Mouse (Mus musculus): Measurements from ENCODE around the gene Ttll13. TPM values are rescaled to one million over a fixed set of nuclear protein-coding genes. Genes with fewer than 3 reads are reported as not detected.
A peak's percentile ranks its signal among the peaks of the same experiment; 100 is the strongest.

The Ttll13 gene
- polyA plus RNA-seq, 1 experiment from 2014 or later, result 2.0 TPM

DNA sequence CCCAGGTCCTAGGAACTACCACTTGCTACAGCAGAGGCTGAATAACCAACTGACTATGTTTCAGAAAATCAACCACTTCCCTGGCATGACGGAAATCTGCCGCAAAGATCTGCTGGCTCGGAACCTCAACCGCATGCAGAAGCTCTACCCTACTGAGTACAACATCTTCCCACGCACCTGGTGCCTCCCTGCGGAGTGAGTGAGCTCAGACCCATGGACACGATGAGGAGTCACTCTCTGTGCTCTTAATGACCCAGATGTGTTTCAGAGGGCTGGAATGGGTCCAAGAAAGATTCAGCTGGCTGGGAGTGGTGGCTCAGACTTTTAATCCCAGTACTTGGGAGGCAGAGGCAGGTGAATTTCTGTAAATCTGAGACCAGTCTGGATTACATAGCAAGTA lies 6.3 kb downstream of the Ttll13 start:
- H3K27me3 ChIP-seq (replicated peaks), result peaks cover 5% of the 10 kb centered on the region; the same call in 1 of the 2 replicates
- 81% methylated on average over 7 of the region's 7 CpGs for WGBS
- no peak for ATAC-seq (ENCODE audit: low FRiP score, low read depth)

DNA sequence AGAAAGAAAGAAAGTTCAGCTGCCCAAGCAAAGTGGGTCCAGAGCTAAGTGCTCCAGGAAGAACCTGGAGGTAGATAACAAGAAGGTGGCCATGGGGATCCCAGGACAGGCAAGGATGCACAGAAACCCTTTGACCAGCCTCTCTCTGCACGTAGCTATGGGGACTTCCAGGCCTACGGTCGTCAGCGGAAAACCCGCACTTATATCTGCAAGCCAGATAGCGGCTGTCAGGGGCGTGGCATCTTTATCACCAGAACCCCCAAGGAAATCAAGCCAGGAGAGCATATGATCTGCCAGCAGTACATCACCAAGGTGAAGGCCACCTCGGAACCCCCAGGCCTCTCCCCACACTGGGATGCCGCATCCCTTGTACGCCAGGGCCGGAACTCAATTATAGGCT lies 6.7 kb downstream of the Ttll13 start:
- H3K9me3 ChIP-seq, result no peaks in the 10 kb centered on the region
- H3K27me3 ChIP-seq (replicated peaks), result peaks cover 6% of the 10 kb centered on the region; the same call in 1 of the 2 replicates
- ATAC-seq (ENCODE audit: low FRiP score, low read depth), result no peak
- no peak overlapping the region for H3K9ac ChIP-seq
- WGBS, result 87% methylated on average over 11 of the region's 11 CpGs
- H3K4me3 ChIP-seq, result no peak overlapping the region
- H3K4me2 ChIP-seq (replicated peaks), result no peak overlapping the region
- H3K4me1 ChIP-seq, result no peaks in the 10 kb centered on the region
- H3K27ac ChIP-seq, result no peak overlapping the region
- H3K36me3 ChIP-seq, result no peaks in the 10 kb centered on the region

More for the DNA sequence above, 6.3 kb downstream of the Ttll13 start:
- no peak overlapping the region for H3K9ac ChIP-seq
- H3K36me3 ChIP-seq, result no peaks in the 10 kb centered on the region
- no peak overlapping the region for H3K4me3 ChIP-seq
- H3K9me3 ChIP-seq, result no peaks in the 10 kb centered on the region
- H3K4me2 ChIP-seq (replicated peaks), result no peak overlapping the region
- H3K27ac ChIP-seq, result no peak overlapping the region
- H3K4me1 ChIP-seq, result no peaks in the 10 kb centered on the region

DNA sequence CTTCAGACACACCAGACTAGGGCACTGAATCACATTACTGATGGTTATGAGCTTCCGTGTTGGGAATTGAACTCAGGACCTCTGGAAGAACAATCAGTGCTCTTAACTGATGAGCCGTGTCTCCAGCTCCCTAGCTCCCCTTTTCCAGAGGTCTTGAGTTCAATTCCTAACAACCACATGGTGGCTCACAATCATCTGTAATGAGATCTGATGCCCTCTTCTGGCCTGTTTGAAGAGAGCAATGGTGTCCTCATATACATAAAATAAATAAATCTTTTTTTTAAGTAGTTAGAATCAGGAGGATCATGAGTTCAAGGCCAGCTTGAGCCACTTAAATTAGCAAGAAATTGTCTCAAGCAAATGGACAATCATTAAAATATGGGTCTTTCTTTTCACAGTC lies 9.8 kb downstream of the Ttll13 start:
- no peak for ATAC-seq (ENCODE audit: low FRiP score, low read depth)
- Histone ChIP-seq H3K36me3 (no peaks in the 10 kb centered on the region), H3K27me3 (replicated peaks) (peaks cover 26% of the 10 kb centered on the region), H3K4me3 (no peak overlapping the region), H3K4me2 (replicated peaks) (no peak overlapping the region), H3K27ac (no peak overlapping the region), H3K9ac (no peak overlapping the region), H3K4me1 (peaks cover 5% of the 10 kb centered on the region; the same call in 1 of the 2 replicates), H3K9me3 (no peaks in the 10 kb centered on the region)
- 70% methylated on average over 2 of the region's 2 CpGs for WGBS

DNA sequence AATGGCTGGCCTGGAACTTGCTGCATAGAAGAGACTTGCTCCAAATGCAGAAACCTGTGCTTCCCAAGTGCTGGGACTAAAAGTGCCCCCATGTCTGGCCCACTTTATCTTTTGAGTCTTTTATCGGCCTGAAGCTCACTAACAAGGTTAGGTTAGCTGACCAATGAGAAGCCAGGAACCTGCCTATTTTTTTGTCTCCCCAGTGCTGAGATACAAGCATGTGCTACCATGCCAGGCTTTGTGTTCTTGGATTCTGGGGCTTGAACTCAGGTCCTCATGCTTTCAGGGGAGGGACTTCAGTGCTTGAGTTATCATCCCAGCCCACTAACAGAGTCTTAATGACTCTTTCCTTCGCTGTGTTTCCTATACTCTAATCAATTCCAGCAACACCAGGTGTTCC lies 11.5 kb downstream of the Ttll13 start:
- H3K9ac ChIP-seq, result no peak overlapping the region
- no peaks in the 10 kb centered on the region for H3K9me3 ChIP-seq
- H3K27me3 ChIP-seq (replicated peaks), result peaks cover 21% of the 10 kb centered on the region; the same call in 1 of the 2 replicates
- peaks cover 13% of the 10 kb centered on the region for H3K4me1 ChIP-seq
- no peak overlapping the region for H3K4me2 ChIP-seq (replicated peaks)
- no peak overlapping the region for H3K4me3 ChIP-seq
- 75% methylated on average over 2 of the region's 2 CpGs for WGBS
- H3K27ac ChIP-seq, result no peak overlapping the region
- no peaks in the 10 kb centered on the region for H3K36me3 ChIP-seq
- ATAC-seq (ENCODE audit: low FRiP score, low read depth), result no peak

DNA sequence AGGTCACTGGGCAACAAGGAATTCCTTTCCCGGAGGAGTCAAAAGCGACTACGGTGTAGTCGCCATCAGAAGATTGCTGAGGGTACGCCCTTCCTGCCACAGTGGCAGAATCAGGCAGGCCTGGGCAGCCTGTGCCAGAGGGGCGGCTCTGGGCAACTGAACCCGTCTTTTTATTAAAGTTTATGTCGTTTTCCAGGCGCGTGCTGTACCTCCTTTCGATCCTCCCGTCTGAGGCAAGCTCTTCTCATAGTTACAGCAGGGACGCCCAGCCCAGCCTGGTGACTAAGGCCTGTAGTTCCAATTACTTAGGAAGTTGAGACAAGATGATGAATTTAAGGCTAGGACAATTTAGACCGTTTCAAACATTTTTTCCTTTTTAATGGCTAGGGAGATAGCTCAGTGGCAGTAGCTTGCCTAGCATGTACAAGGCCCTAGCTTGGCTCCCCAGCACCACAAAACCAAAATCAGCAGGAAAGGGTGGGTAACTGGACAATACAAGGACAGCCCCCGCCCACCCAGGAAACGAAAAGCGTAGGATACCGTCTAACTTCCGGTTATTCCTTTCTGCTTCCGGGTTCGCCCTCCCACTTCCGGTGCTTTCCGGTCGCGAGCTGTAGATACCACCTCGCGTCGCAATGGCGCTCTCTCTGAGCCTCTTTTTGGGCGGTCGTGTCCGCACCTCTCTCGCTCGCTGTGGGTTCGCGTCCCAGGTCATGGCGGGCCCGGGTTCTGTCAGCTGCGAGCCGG lies 14.6 kb downstream of the Ttll13 start, which contains the start of gene Ngrn:
Ngrn (plus strand) TSS at position 591 of the 747 bp plus-strand sequence.
- Histone ChIP-seq H3K9me3 (no peaks in the 10 kb centered on the region), H3K4me3 (peak within 1 kb of the TSS; percentile 70), H3K4me1 (peaks cover 17% of the 10 kb centered on the region), H3K4me2 (replicated peaks) (peak within 1 kb of the TSS; percentile 89), H3K27ac (no peak within 1 kb of the TSS), H3K36me3 (peaks cover 19% of the 10 kb centered on the region), H3K9ac (peak within 1 kb of the TSS; percentile 80), H3K27me3 (replicated peaks) (peaks cover 21% of the 10 kb centered on the region; the same call in 1 of the 2 replicates)
- peak; percentile 87 for ATAC-seq (ENCODE audit: low FRiP score, low read depth)
- 28% methylated on average over 40 of the region's 40 CpGs for WGBS

DNA sequence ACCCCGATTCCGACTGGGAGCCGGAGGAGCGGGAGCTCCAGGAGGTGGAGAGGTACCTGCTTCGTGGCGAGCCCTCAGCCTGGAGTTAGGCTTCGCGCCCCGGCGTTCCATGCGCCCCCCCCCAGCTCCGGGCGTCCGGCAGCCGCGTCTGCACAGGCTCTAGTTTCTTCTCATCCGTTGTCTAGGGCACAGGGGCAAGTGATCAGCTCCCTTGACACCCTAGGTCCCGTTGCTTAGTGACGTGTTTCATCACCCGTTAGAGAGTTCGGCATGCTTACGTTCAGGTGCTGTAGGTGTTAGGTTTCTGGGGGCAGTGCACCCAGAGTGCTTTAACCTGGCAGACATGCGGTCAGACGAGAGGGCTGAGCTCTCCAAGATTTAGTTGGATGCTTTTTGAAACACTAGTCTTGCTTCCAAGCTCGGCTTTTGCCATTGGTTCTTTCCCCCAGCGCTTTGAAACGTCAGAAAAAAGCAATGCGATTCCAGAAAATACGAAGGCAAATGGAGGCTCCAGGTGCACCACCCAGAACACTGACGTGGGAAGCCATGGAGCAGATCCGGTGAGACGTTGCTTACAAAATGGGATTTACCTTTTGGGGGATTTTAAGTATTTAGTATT lies 15.3 kb downstream of the Ttll13 start:
- Histone ChIP-seq H3K27me3 (replicated peaks) (peaks cover 21% of the 10 kb centered on the region; the same call in 1 of the 2 replicates), H3K4me1 (peaks cover 17% of the 10 kb centered on the region), H3K4me3 (peak overlapping the region; percentile 70), H3K27ac (no peak overlapping the region), H3K9ac (peak overlapping the region; percentile 80), H3K9me3 (no peaks in the 10 kb centered on the region), H3K4me2 (replicated peaks) (peak overlapping the region; percentile 89), H3K36me3 (peaks cover 23% of the 10 kb centered on the region)
- WGBS, result 1% methylated on average over 32 of the region's 32 CpGs
- peak; percentile 58 for ATAC-seq (ENCODE audit: low FRiP score, low read depth)

DNA sequence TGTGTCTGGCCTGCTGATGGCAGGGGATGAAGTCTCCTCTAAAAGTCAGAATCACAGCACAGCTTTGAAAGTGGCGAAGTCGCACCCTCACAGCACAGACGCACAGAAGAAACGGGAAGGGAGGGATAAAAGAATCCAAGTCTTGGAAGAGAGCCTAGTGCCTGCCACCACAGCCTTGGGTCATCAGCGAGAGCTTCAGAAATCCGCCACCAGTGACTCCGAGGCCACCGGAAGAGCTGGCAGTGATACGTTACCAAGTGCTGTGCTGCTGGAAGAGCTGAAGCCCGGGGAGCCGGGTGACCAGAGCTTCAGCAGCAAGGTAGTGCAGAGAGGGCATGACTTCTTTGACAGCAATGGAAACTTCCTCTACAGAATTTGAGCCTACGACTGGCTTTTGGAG lies 18.4 kb downstream of the Ttll13 start:
- 95% methylated on average over 12 of the region's 12 CpGs for WGBS
- Histone ChIP-seq H3K9me3 (no peaks in the 10 kb centered on the region), H3K27ac (no peak overlapping the region), H3K27me3 (replicated peaks) (0 out of 2 replicates have a peak, but pooled peaks cover 5% of the 10 kb centered on the region), H3K9ac (no peak overlapping the region), H3K36me3 (peaks cover 29% of the 10 kb centered on the region), H3K4me3 (no peak overlapping the region), H3K4me2 (replicated peaks) (no peak overlapping the region), H3K4me1 (peaks cover 19% of the 10 kb centered on the region)
- ATAC-seq (ENCODE audit: low FRiP score, low read depth), result no peak

DNA sequence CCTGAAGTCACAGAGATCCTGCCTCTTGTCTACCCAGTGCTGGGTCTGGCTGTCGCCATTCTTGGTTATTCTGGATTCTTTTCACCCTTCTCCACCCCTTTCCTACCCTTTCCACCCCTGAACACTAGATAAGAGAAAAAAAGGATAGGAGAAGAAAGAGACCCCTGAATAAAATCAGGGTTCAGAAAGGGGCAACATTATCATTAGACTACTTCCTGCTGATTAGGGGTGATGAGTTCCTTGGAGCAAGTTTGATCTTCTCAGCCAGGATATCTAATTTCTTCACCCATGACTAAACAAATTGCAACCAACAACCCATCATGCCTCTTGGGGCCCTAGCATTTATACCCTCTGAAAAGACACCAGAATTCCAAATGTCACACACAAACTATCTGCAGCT lies 21.6 kb downstream of the Ttll13 start:
- no peak overlapping the region for H3K27ac ChIP-seq
- no peaks in the 10 kb centered on the region for H3K27me3 ChIP-seq (replicated peaks)
- no peak overlapping the region for H3K9ac ChIP-seq
- no peak for ATAC-seq (ENCODE audit: low FRiP score, low read depth)
- 86% methylated on average over 1 of the region's 1 CpGs for WGBS
- no peak overlapping the region for H3K4me2 ChIP-seq (replicated peaks)
- H3K4me1 ChIP-seq, result peaks cover 14% of the 10 kb centered on the region
- H3K4me3 ChIP-seq, result no peak overlapping the region
- H3K9me3 ChIP-seq, result no peaks in the 10 kb centered on the region
- peaks cover 31% of the 10 kb centered on the region for H3K36me3 ChIP-seq

DNA sequence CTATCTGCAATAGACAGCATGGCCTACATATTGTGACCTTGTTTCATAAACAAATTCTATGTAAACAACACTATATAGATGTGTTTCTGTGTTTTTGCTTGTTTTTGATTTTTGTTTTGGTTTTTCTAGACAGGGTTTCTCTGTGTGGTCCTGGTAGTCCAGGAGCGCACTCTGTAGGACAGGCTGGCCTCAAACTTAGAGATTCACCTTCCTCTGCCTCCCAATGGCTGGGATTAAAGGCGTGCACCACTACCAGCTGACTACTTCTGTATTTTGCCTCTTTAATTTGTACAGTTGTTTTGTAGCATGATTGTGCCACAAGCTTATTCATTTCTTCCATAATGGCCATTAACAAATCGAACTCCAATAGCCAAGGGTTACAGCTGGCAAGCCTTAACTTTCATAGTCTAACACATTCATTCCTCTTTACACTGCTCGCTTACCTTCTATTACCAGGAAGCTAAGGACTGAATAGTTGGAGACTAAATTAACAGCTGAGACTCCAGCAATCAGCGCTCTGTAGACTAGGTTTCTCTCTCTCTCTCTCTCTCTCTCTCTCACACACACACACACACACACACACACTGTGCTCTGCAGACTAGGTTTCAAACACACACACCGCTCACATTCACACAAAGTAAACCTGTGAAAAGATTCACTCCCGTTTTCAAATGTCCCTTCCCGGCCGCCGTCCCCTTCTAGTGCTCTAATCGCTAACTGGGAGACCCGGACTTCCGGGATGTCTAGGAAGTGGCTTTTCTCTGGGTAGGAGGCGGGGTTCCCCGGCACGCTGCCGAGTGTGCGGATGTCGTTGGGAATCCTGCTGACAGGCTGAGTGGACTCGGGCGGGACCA lies 22.9 kb downstream of the Ttll13 start, which contains the start of gene Vps33b:
Vps33b (plus strand) TSS at position 753 of the 854 bp plus-strand sequence.
- Histone ChIP-seq H3K27me3 (replicated peaks) (no peaks in the 10 kb centered on the region), H3K4me1 (peaks cover 10% of the 10 kb centered on the region), H3K4me2 (replicated peaks) (peak within 1 kb of the TSS; percentile 92), H3K4me3 (peak within 1 kb of the TSS; percentile 83), H3K9ac (peak within 1 kb of the TSS; percentile 82), H3K27ac (no peak within 1 kb of the TSS), H3K9me3 (peaks cover 3% of the 10 kb centered on the region), H3K36me3 (peaks cover 41% of the 10 kb centered on the region)
- ATAC-seq (ENCODE audit: low FRiP score, low read depth), result peak; percentile 95
- 5% methylated on average over 21 of the region's 21 CpGs for WGBS

DNA sequence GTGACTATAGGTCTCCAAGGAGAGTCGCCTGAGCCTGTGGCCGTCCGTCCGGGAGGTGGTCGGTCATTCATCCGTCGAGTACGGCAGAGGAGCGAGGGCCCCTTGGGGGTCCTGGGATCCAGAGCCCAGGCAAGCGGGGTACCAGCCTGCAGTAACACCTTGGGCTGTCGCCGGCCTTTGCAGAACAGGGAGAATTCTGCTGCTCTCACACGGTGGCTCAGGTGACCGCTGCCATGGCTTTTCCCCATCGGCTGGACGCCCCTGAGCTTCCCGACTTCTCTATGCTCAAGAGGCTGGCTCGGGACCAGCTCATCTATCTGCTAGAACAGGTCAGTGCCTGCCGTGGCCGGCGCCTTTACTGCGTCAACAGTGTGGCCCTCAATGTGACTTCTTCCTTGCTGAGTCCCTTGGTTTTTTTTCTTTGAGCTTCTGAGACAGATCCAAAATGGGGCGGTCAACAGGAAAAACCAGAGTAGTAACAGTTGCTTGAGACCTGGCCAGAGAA lies 23.6 kb downstream of the Ttll13 start:
- H3K4me3 ChIP-seq, result peak overlapping the region; percentile 83
- 1% methylated on average over 23 of the region's 23 CpGs for WGBS
- H3K9ac ChIP-seq, result peak overlapping the region; percentile 82
- peaks cover 10% of the 10 kb centered on the region for H3K9me3 ChIP-seq
- H3K4me2 ChIP-seq (replicated peaks), result peak overlapping the region; percentile 92
- H3K36me3 ChIP-seq, result peaks cover 41% of the 10 kb centered on the region
- H3K27me3 ChIP-seq (replicated peaks), result no peaks in the 10 kb centered on the region
- ATAC-seq (ENCODE audit: low FRiP score, low read depth), result peak; percentile 54
- H3K4me1 ChIP-seq, result peaks cover 10% of the 10 kb centered on the region
- no peak overlapping the region for H3K27ac ChIP-seq

DNA sequence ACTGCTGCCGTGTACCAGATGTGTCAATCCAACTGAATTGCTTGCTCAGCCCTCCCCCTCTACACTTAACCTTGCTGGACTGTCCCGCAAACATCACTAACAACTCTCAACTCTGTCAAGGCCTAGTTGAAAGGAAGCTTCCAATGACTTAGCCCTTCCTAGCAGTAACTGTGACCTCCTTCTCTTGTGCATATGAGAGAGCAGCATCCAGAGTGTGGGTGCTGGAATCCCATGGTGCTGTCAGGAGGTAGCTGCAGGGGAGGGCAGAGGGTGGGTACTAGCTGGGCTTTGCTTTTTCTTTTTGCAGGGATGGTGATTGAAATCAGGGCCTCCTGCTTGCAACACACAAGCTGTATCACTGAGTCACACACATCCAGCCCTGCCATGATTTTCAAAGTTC lies 27.3 kb downstream of the Ttll13 start:
- H3K9me3 ChIP-seq, result peaks cover 16% of the 10 kb centered on the region
- no peak overlapping the region for H3K9ac ChIP-seq
- H3K4me2 ChIP-seq (replicated peaks), result no peak overlapping the region
- peaks cover 55% of the 10 kb centered on the region for H3K36me3 ChIP-seq
- 94% methylated on average over 2 of the region's 2 CpGs for WGBS
- ATAC-seq (ENCODE audit: low FRiP score, low read depth), result no peak
- H3K27ac ChIP-seq, result no peak overlapping the region
- no peak overlapping the region for H3K4me3 ChIP-seq
- peaks cover 10% of the 10 kb centered on the region for H3K4me1 ChIP-seq
- H3K27me3 ChIP-seq (replicated peaks), result no peaks in the 10 kb centered on the region

Data from neural tube, embryonic 12.5 days (tissue).